Mouse (Mus musculus): ENCODE results near the gene Gstm1. TPM values are rescaled to one million over a fixed set of nuclear protein-coding genes. Genes with fewer than 3 reads are reported as not detected.
"Not testable (repeated sequence)": the region's sequence is repeated elsewhere in the genome, so short reads cannot be mapped to it uniquely, and the experiment has no call there.

Gstm1 gene
- polyA plus RNA-seq, 1 experiment = 1,426 TPM

DNA sequence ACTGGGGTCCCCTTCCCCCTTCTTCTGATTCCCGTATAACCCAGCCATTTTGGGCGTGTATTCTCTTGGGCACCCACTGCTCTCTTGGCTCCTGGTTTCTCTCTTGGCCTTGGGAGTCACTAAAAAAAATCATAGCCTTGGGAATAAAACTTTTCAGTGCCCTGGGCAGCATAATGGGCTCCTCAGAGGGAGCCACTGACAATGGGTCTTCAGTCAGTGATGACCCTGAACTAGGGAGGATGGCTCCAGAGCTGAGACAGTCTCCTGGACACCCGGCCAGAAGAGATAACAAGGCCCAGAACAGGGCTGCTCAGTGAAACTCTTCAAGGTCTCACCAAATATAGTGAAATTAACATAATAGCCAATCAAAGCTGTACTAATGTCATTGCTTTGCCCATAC, 19.2 kb downstream of the Gstm1 start:
- TF ChIP-seq POLR2A (IDR thresholded peaks at IDR 0.05; ENCODE audit: borderline replicate concordance, extremely low read depth, low read depth, low read length) = no peak
- no peak for TF ChIP-seq CTCF (IDR thresholded peaks at IDR 0.05; ENCODE audit: insufficient read depth, low read length)
- no peak for DNase-seq
- H3K4me1 ChIP-seq (ENCODE audit: control insufficient read depth, insufficient read depth, low read length) = 0 out of 2 replicates have a peak, but pooled peaks cover 2% of the 10 kb centered on the region
- H3K4me3 ChIP-seq (replicated peaks; ENCODE audit: extremely low read depth, low read depth, low read length) = no peak overlapping the region
- WGBS = 85% methylated on average over 3 of the region's 3 CpGs

GRCm38 (mm10) chr3:107996576-107996975, 21.2 kb downstream of the Gstm1 start:
- Histone ChIP-seq H3K4me3 (replicated peaks; ENCODE audit: extremely low read depth, low read depth, low read length) (no peak overlapping the region), H3K4me1 (ENCODE audit: control insufficient read depth, insufficient read depth, low read length) (no peaks in the 10 kb centered on the region)
- TF ChIP-seq CTCF (IDR thresholded peaks at IDR 0.05; ENCODE audit: insufficient read depth, low read length) = no peak
- no peak for TF ChIP-seq POLR2A (IDR thresholded peaks at IDR 0.05; ENCODE audit: borderline replicate concordance, extremely low read depth, low read depth, low read length)
- WGBS = 86% methylated on average over 4 of the region's 4 CpGs
- no peak for DNase-seq

DNA sequence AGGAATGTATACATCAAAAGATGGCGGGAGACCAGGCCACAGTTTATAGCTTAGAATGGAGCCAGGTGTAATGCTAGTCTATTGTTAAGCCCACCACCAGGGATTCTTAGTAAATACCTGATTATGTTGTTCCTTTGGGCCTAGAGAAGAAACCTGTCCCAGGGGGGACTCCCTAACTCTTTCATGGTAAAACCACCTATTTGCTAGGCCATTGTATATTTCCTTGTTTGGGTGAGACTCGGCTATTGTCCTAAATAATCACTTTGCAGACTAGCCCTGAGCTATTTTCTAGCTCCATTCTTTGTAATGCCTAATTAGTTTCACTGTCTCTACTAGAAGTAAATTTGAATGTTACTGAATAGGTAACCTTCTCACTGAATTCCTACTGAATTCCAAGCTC, 21.8 kb downstream of the Gstm1 start:
- H3K4me1 ChIP-seq (ENCODE audit: control insufficient read depth, insufficient read depth, low read length); H3K4me3 ChIP-seq (replicated peaks; ENCODE audit: extremely low read depth, low read depth, low read length); DNase-seq: not testable (repeated sequence)
- 84% methylated on average over 2 of the region's 2 CpGs for WGBS

GRCm38 (mm10) chr3:107986041-107986562, 31.7 kb downstream of the Gstm1 start, which contains the start of gene Gstm2:
Gene Gstm2 (minus strand): TSS chr3:107986453.
- Histone ChIP-seq H3K4me3 (replicated peaks; ENCODE audit: extremely low read depth, low read depth, low read length) (peak within 1 kb of the TSS; percentile 61), H3K4me1 (ENCODE audit: control insufficient read depth, insufficient read depth, low read length) (peaks cover 9% of the 10 kb centered on the region)
- 33% methylated on average over 8 of the region's 8 CpGs for WGBS
- peak; percentile 56 for DNase-seq
- TF ChIP-seq CTCF (IDR thresholded peaks at IDR 0.05; ENCODE audit: insufficient read depth, low read length) = no peak
- peak; percentile 71; the same call in 1 of the 2 replicates for TF ChIP-seq POLR2A (IDR thresholded peaks at IDR 0.05; ENCODE audit: borderline replicate concordance, extremely low read depth, low read depth, low read length)

DNA sequence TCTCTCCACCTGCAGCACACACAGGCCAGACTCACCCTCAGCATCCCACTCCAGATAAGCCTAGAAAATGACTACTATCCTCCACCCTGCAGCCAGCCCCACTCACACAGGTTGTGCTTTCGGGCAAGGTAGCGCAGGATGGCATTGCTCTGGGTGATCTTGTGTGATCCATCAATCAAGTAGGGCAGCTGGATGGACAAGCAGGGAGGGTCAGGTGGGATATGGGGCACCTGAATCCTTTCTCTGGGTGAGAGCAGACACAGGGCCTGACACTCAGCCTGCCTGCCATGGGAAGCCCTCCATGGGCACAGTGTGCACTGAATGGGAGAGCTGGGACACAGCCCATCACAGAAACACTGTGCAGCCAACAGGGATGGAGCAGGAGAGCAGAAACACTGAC, 32.6 kb downstream of the Gstm1 start:
- not testable (repeated sequence) for DNase-seq; H3K4me3 ChIP-seq (replicated peaks; ENCODE audit: extremely low read depth, low read depth, low read length)

DNA sequence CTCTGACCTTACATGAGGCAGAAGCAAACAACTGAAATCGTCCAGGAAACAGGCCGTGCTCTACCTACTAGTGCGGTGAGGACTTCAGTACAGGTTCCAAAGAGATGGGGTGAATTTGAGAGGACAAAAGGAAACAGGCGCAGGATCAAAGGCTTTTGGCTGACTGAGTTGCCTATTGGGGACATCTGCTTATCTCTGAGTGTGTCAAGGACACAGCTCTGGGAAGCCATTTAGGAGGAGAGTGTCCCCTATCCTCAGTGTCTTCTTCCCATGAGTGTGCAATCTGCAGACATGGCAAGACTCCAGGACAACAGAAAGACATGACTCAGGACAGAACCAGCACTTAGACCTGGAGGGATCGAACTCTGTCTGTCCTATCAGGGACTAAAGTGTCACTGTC, 33.3 kb downstream of the Gstm1 start:
- no peak for DNase-seq
- WGBS = 68% methylated on average over 5 of the region's 5 CpGs
- TF ChIP-seq POLR2A (IDR thresholded peaks at IDR 0.05; ENCODE audit: borderline replicate concordance, extremely low read depth, low read depth, low read length) (no peak), CTCF (IDR thresholded peaks at IDR 0.05; ENCODE audit: insufficient read depth, low read length) (no peak)
- H3K4me3 ChIP-seq (replicated peaks; ENCODE audit: extremely low read depth, low read depth, low read length) = no peak overlapping the region
- peaks cover 9% of the 10 kb centered on the region for H3K4me1 ChIP-seq (ENCODE audit: control insufficient read depth, insufficient read depth, low read length)

More for the DNA sequence above, 32.6 kb downstream of the Gstm1 start:
- WGBS = 95% methylated on average over 2 of the region's 2 CpGs
- not testable (repeated sequence) for H3K4me1 ChIP-seq (ENCODE audit: control insufficient read depth, insufficient read depth, low read length)

GRCm38 (mm10) chr3:107983771-107984170, 34.0 kb downstream of the Gstm1 start:
- 36% methylated on average over 3 of the region's 3 CpGs for WGBS
- peaks cover 9% of the 10 kb centered on the region for H3K4me1 ChIP-seq (ENCODE audit: control insufficient read depth, insufficient read depth, low read length)
- no peak for TF ChIP-seq POLR2A (IDR thresholded peaks at IDR 0.05; ENCODE audit: borderline replicate concordance, extremely low read depth, low read depth, low read length)
- TF ChIP-seq CTCF (IDR thresholded peaks at IDR 0.05; ENCODE audit: insufficient read depth, low read length) = no peak
- DNase-seq = no peak
- no peak overlapping the region for H3K4me3 ChIP-seq (replicated peaks; ENCODE audit: extremely low read depth, low read depth, low read length)

- TF ChIP-seq CTCF (IDR thresholded peaks at IDR 0.05; ENCODE audit: insufficient read depth, low read length) (no peak), POLR2A (IDR thresholded peaks at IDR 0.05; ENCODE audit: borderline replicate concordance, extremely low read depth, low read depth, low read length) (no peak)
- DNase-seq = no peak
- 84% methylated on average over 6 of the region's 6 CpGs for WGBS
- peaks cover 9% of the 10 kb centered on the region for H3K4me1 ChIP-seq (ENCODE audit: control insufficient read depth, insufficient read depth, low read length)
- no peak overlapping the region for H3K4me3 ChIP-seq (replicated peaks; ENCODE audit: extremely low read depth, low read depth, low read length)
These were observed 35.0 kb downstream of the Gstm1 start for GRCm38 (mm10) chr3:107982726-107983125.

- WGBS = 73% methylated on average over 3 of the region's 3 CpGs
- Histone ChIP-seq H3K4me1 (ENCODE audit: control insufficient read depth, insufficient read depth, low read length) (peaks cover 3% of the 10 kb centered on the region; the same call in 1 of the 2 replicates), H3K4me3 (replicated peaks; ENCODE audit: extremely low read depth, low read depth, low read length) (no peak overlapping the region)
- TF ChIP-seq CTCF (IDR thresholded peaks at IDR 0.05; ENCODE audit: insufficient read depth, low read length) (no peak), POLR2A (IDR thresholded peaks at IDR 0.05; ENCODE audit: borderline replicate concordance, extremely low read depth, low read depth, low read length) (no peak)
- no peak for DNase-seq
These were observed 36.5 kb downstream of the Gstm1 start for GRCm38 (mm10) chr3:107981261-107981660.

DNA sequence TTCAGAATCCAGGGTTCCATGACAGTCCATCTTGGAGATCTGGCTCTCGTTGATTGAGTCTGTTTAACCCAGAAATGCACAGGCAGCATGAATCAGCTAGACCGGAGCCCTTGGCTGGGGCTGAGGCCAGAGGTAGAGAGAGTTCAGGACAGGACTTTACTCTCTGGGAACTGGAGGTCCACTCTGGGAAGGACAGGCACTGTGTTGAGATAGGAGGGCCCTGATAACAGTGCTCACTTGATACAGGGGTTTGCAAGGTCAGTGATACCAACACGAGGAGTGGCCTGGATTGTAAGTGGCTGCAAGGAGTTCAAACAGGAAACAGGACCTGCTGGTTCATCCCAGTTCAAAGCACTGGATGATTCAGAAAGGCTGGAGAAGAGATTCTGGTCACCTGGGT, 40.1 kb downstream of the Gstm1 start:
- 71% methylated on average over 3 of the region's 3 CpGs for WGBS
- H3K4me3 ChIP-seq (replicated peaks; ENCODE audit: extremely low read depth, low read depth, low read length) = no peak overlapping the region
- TF ChIP-seq CTCF (IDR thresholded peaks at IDR 0.05; ENCODE audit: insufficient read depth, low read length) (no peak), POLR2A (IDR thresholded peaks at IDR 0.05; ENCODE audit: borderline replicate concordance, extremely low read depth, low read depth, low read length) (no peak)
- H3K4me1 ChIP-seq (ENCODE audit: control insufficient read depth, insufficient read depth, low read length) = no peaks in the 10 kb centered on the region
- DNase-seq = no peak
